Mouse (Mus musculus) myocyte (in vitro differentiated cells): ENCODE data around the gene Rhbdd1. TPM values are rescaled to one million over a fixed set of nuclear protein-coding genes. Genes with fewer than 3 reads are reported as not detected.

Experiments used
- H3K27me3 ChIP-seq: one replicate; pipeline ENCODE4 v1.6.1; 2011; ENCODE audit not compliant: control insufficient read depth, insufficient read depth, insufficient read length
- H3K36me3 ChIP-seq: one replicate; pipeline ENCODE4 v1.6.1; 2011; ENCODE audit not compliant: control insufficient read depth, insufficient read depth
- H3K4me2 ChIP-seq: one replicate; pipeline ENCODE4 v1.6.1; 2011; ENCODE audit warnings: low read depth, control low read depth
- H3K4me3 ChIP-seq: one replicate; pipeline ENCODE4 v1.5.1; 2011; ENCODE audit warnings: mild to moderate bottlenecking, control low read depth, moderate library complexity
- H3K79me2 ChIP-seq: one replicate; pipeline ENCODE4 v1.6.1; 2011; ENCODE audit not compliant: control insufficient read depth, insufficient read depth
- H3ac ChIP-seq: one replicate; pipeline ENCODE4 v1.6.1; 2011; ENCODE audit not compliant: control insufficient read depth, insufficient read length
- CEBPB ChIP-seq: IDR thresholded peaks from 2 replicates; pipeline ENCODE4 v1.6.1; 2011; ENCODE audit warnings: mild to moderate bottlenecking, moderate library complexity; ENCODE audit not compliant: poor library complexity, insufficient read depth, severe bottlenecking
- E2F4 ChIP-seq: IDR thresholded peaks from one replicate; pipeline ENCODE4 v1.6.1; 2011; ENCODE audit warnings: mild to moderate bottlenecking, control low read depth, moderate library complexity; ENCODE audit not compliant: insufficient read depth
- MAX ChIP-seq: IDR thresholded peaks from one replicate; pipeline ENCODE4 v1.6.1; 2011; ENCODE audit warnings: low read depth, mild to moderate bottlenecking, control low read depth
- MYOD1 ChIP-seq, 3 experiments: IDR thresholded peaks; one replicate each; pipeline ENCODE4 v1.6.1; 2011; ENCODE audit warnings: control low read depth in 2 of 3, low read depth in 2 of 3, mild to moderate bottlenecking in 2 of 3, moderate library complexity in 1 of 3; ENCODE audit not compliant: insufficient read length in 2 of 3, control insufficient read depth in 1 of 3
- MYOG ChIP-seq, 3 experiments: IDR thresholded peaks; one replicate each; pipeline ENCODE4 v1.6.1; 2011; ENCODE audit warnings: control low read depth in 2 of 3, low read depth in 2 of 3, mild to moderate bottlenecking in 2 of 3; ENCODE audit not compliant: insufficient read length in 2 of 3, control insufficient read depth in 1 of 3, insufficient read depth in 1 of 3
- POLR2A ChIP-seq: IDR thresholded peaks from one replicate; pipeline ENCODE4 v1.6.1; 2011; ENCODE audit warnings: low read depth, mild to moderate bottlenecking, control low read depth, moderate library complexity; ENCODE audit not compliant: insufficient read length
- POLR2AphosphoS2 ChIP-seq: IDR thresholded peaks from one replicate; pipeline ENCODE4 v1.6.1; 2011; ENCODE audit warnings: low read depth, control low read depth; ENCODE audit not compliant: insufficient read length
- REST ChIP-seq: IDR thresholded peaks from one replicate; pipeline ENCODE4 v1.6.1; 2011; ENCODE audit warnings: mild to moderate bottlenecking, control low read depth, moderate library complexity; ENCODE audit not compliant: insufficient read depth, insufficient read length
- SRF ChIP-seq: IDR thresholded peaks from one replicate; pipeline ENCODE4 v1.6.1; 2011; ENCODE audit warnings: low read depth; ENCODE audit not compliant: control insufficient read depth, insufficient read length
- TCF12 ChIP-seq: IDR thresholded peaks from one replicate; pipeline ENCODE4 v1.6.1; 2011; ENCODE audit warnings: mild to moderate bottlenecking, control low read depth; ENCODE audit not compliant: poor library complexity, insufficient read depth, severe bottlenecking
- TCF3 ChIP-seq: IDR thresholded peaks from one replicate; pipeline ENCODE4 v1.6.1; 2011; ENCODE audit warnings: low read depth, control low read depth; ENCODE audit not compliant: insufficient read length
- USF1 ChIP-seq: IDR thresholded peaks from one replicate; pipeline ENCODE4 v1.6.1; 2011; ENCODE audit warnings: low read depth, mild to moderate bottlenecking, control low read depth, moderate library complexity
- polyA plus RNA-seq: library from polyadenylated mRNA; unstranded; fragments of >200 nt; fragmentation: generic; extraction: Trizol; gene quantifications from one replicate; pipeline ENCODE4 v1.2.1, GENCODE M21; 2012; ENCODE audit warnings: missing spikeins

The Rhbdd1 gene
- polyA plus RNA-seq, 1 experiment: 43.3 TPM

- no peak overlapping the region for H3ac ChIP-seq
- peaks cover 94% of the 10 kb centered on the region for H3K79me2 ChIP-seq
- no peaks in the 10 kb centered on the region for H3K36me3 ChIP-seq
- no peaks in the 10 kb centered on the region for H3K27me3 ChIP-seq
- no peak overlapping the region for H3K4me2 ChIP-seq
- H3K4me3 ChIP-seq: no peak overlapping the region
- TF ChIP-seq SRF (no peak), MYOG (IDR thresholded peaks at IDR 0.05; ENCODE audit: control insufficient read depth in 1 of 3, insufficient read depth in 1 of 3, insufficient read length in 2 of 3, low read depth in 2 of 3) (peak; percentile 33 to 80 (median 71)), TCF3 (peak; percentile 60), MYOD1 (IDR thresholded peaks at IDR 0.05; ENCODE audit: control insufficient read depth in 1 of 3, insufficient read length in 2 of 3, low read depth in 2 of 3) (peak in 2 of 3 experiments; percentile 73 to 75), POLR2A (no peak)
Observed at GRCm38 (mm10) chr1:82326120-82326519, 9.9 kb downstream of the Rhbdd1 start.

GRCm38 (mm10) chr1:82328033-82328775, 12.0 kb downstream of the Rhbdd1 start:
- Histone ChIP-seq H3K4me3 (no peak overlapping the region), H3ac (no peak overlapping the region), H3K79me2 (peaks cover 78% of the 10 kb centered on the region), H3K36me3 (no peaks in the 10 kb centered on the region), H3K4me2 (no peak overlapping the region), H3K27me3 (no peaks in the 10 kb centered on the region)
- TF ChIP-seq REST (peak; percentile 43), USF1 (peak; percentile 10), TCF12 (no peak), MYOD1 (IDR thresholded peaks at IDR 0.05; ENCODE audit: control insufficient read depth in 1 of 3, insufficient read length in 2 of 3, low read depth in 2 of 3) (no peak), MYOG (IDR thresholded peaks at IDR 0.05; ENCODE audit: control insufficient read depth in 1 of 3, insufficient read depth in 1 of 3, insufficient read length in 2 of 3, low read depth in 2 of 3) (no peak), E2F4 (no peak), POLR2AphosphoS2 (no peak), POLR2A (no peak), MAX (no peak)

- Histone ChIP-seq H3ac (no peak overlapping the region), H3K36me3 (no peaks in the 10 kb centered on the region), H3K79me2 (peaks cover 75% of the 10 kb centered on the region), H3K27me3 (no peaks in the 10 kb centered on the region), H3K4me3 (no peak overlapping the region), H3K4me2 (no peak overlapping the region)
- TF ChIP-seq POLR2AphosphoS2: no peak
- TF ChIP-seq SRF: no peak
- TF ChIP-seq REST: no peak
- no peak for TF ChIP-seq TCF3
- no peak for TF ChIP-seq USF1
- no peak for TF ChIP-seq TCF12
- no peak for TF ChIP-seq MYOG (IDR thresholded peaks at IDR 0.05; ENCODE audit: control insufficient read depth in 1 of 3, insufficient read depth in 1 of 3, insufficient read length in 2 of 3, low read depth in 2 of 3)
- TF ChIP-seq E2F4: no peak
Observed at GRCm38 (mm10) chr1:82329237-82329953, 13.1 kb downstream of the Rhbdd1 start.

- Histone ChIP-seq H3K36me3 (no peaks in the 10 kb centered on the region), H3ac (no peak overlapping the region), H3K4me3 (no peak overlapping the region), H3K79me2 (peaks cover 74% of the 10 kb centered on the region), H3K4me2 (no peak overlapping the region), H3K27me3 (no peaks in the 10 kb centered on the region)
- TF ChIP-seq MYOD1 (IDR thresholded peaks at IDR 0.05; ENCODE audit: control insufficient read depth in 1 of 3, insufficient read length in 2 of 3, low read depth in 2 of 3): no peak
- no peak for TF ChIP-seq MYOG (IDR thresholded peaks at IDR 0.05; ENCODE audit: control insufficient read depth in 1 of 3, insufficient read depth in 1 of 3, insufficient read length in 2 of 3, low read depth in 2 of 3)
- no peak for TF ChIP-seq CEBPB
- no peak for TF ChIP-seq POLR2A
- TF ChIP-seq MAX: no peak
- TF ChIP-seq SRF: no peak
- no peak for TF ChIP-seq TCF12
- TF ChIP-seq E2F4: no peak
- TF ChIP-seq POLR2AphosphoS2: no peak
- no peak for TF ChIP-seq USF1
- TF ChIP-seq TCF3: no peak
- no peak for TF ChIP-seq REST
Observed at GRCm38 (mm10) chr1:82329954-82330247, 13.6 kb downstream of the Rhbdd1 start.

GRCm38 (mm10) chr1:82334506-82334905, 18.3 kb downstream of the Rhbdd1 start:
- Histone ChIP-seq H3ac (no peak overlapping the region), H3K4me3 (no peak overlapping the region), H3K36me3 (no peaks in the 10 kb centered on the region), H3K4me2 (no peak overlapping the region), H3K27me3 (no peaks in the 10 kb centered on the region), H3K79me2 (peaks cover 31% of the 10 kb centered on the region)
- TF ChIP-seq MYOG (IDR thresholded peaks at IDR 0.05; ENCODE audit: control insufficient read depth in 1 of 3, insufficient read depth in 1 of 3, insufficient read length in 2 of 3, low read depth in 2 of 3): no peak
- TF ChIP-seq POLR2A: no peak
- no peak for TF ChIP-seq CEBPB
- TF ChIP-seq E2F4: no peak
- no peak for TF ChIP-seq SRF
- no peak for TF ChIP-seq MAX
- no peak for TF ChIP-seq REST
- no peak for TF ChIP-seq TCF3
- no peak for TF ChIP-seq TCF12
- TF ChIP-seq POLR2AphosphoS2: no peak
- TF ChIP-seq USF1: no peak
